Mouse (Mus musculus) heart, embryonic 13.5 days (tissue): ENCODE measurements around the gene Gpr1. TPM values are rescaled to one million over a fixed set of nuclear protein-coding genes. Genes with fewer than 3 reads are reported as not detected.

Source experiments
- ATAC-seq: fragments of 200-750 bp; cut with Nextera tagmentation; 2 replicates; pipeline ENCODE4 v1.8.0; 2017; ENCODE audit warnings: moderate TSS enrichment; ENCODE audit not compliant: insufficient number of reproducible peaks, low FRiP score, low TSS enrichment; ENCODE audit errors: extremely low read depth
- H3K27ac ChIP-seq: fragments of 300-500 bp; sonication (generic); replicated peaks from 2 replicates; pipeline ENCODE4 v1.5.1; 2015; ENCODE audit warnings: moderate library complexity, mild to moderate bottlenecking, inconsistent platforms
- H3K27me3 ChIP-seq: fragments of 300-500 bp; sonication (generic); replicated peaks from 2 replicates; pipeline ENCODE4 v1.6.1; 2015; ENCODE audit warnings: mild to moderate bottlenecking, inconsistent platforms
- H3K36me3 ChIP-seq: fragments of 300-500 bp; sonication (generic); 2 replicates; pipeline ENCODE4 v1.6.1; 2015; ENCODE audit warnings: mild to moderate bottlenecking, inconsistent platforms
- H3K4me1 ChIP-seq: fragments of 300-500 bp; sonication (generic); 2 replicates; pipeline ENCODE4 v1.6.1; 2015; ENCODE audit warnings: inconsistent platforms
- H3K4me2 ChIP-seq: fragments of 300-500 bp; sonication (generic); 2 replicates; pipeline ENCODE4 v1.6.1; 2015; ENCODE audit warnings: inconsistent platforms, mild to moderate bottlenecking, moderate library complexity
- H3K4me3 ChIP-seq: fragments of 300-500 bp; sonication (generic); 2 replicates; pipeline ENCODE4 v1.5.1; 2015; ENCODE audit warnings: moderate library complexity, mild to moderate bottlenecking, inconsistent platforms
- H3K9ac ChIP-seq: fragments of 300-500 bp; sonication (generic); 2 replicates; pipeline ENCODE4 v1.6.1; 2015; ENCODE audit warnings: inconsistent platforms, mild to moderate bottlenecking, moderate library complexity
- H3K9me3 ChIP-seq: fragments of 300-500 bp; sonication (generic); 2 replicates; pipeline ENCODE4 v1.6.1; 2016; ENCODE audit warnings: inconsistent platforms
- WGBS: fragments of 180-500 bp; shearing (Covaris S2); methylation state at CpG from one replicate; pipeline ENCODE4 v1.1.7; 2015; ENCODE audit warnings: mixed read lengths; 5-methylcytosine and 5-hydroxymethylcytosine counted together
- polyA plus RNA-seq: library from polyadenylated mRNA; unstranded; fragments of >200 nt; fragmentation: Nextera tagmentation; extraction: Ambion mirVana; gene quantifications from 2 replicates; pipeline ENCODE4 v1.2.1, GENCODE M21; 2015

Gpr1 gene
- polyA plus RNA-seq, result 0.22 and 0.27 TPM in 2 replicates

- Histone ChIP-seq H3K36me3 (no peaks in the 10 kb centered on the region), H3K9ac (peak within 1 kb of the TSS; percentile 61; the same call in 1 of the 2 replicates), H3K4me2 (peak within 1 kb of the TSS; percentile 62), H3K27ac (no peak within 1 kb of the TSS), H3K4me1 (peaks cover 10% of the 10 kb centered on the region), H3K27me3 (peaks cover 9% of the 10 kb centered on the region; the same call in 1 of the 2 replicates), H3K9me3 (no peaks in the 10 kb centered on the region), H3K4me3 (peak within 1 kb of the TSS; percentile 30)
- ATAC-seq, result no peak
- 28% methylated on average over 3 of the region's 3 CpGs for WGBS
These were observed at the start of gene Gpr1 for GRCm38 (mm10) chr1:63214271-63214558. Gpr1 (minus strand) TSS chr1:63214543.

GRCm38 (mm10) chr1:63263671-63264070 lies 49.3 kb upstream of the Gpr1 start:
- Histone ChIP-seq H3K9me3 (no peaks in the 10 kb centered on the region), H3K9ac (no peak overlapping the region), H3K4me2 (no peak overlapping the region), H3K36me3 (no peaks in the 10 kb centered on the region), H3K4me3 (no peak overlapping the region), H3K27me3 (peaks cover 94% of the 10 kb centered on the region), H3K4me1 (no peaks in the 10 kb centered on the region), H3K27ac (no peak overlapping the region)
- WGBS, result 40% methylated on average over 11 of the region's 11 CpGs
- no peak for ATAC-seq

GRCm38 (mm10) chr1:63261041-63261590 lies 46.8 kb upstream of the Gpr1 start:
- 48% methylated on average over 17 of the region's 17 CpGs for WGBS
- ATAC-seq, result no peak
- no peaks in the 10 kb centered on the region for H3K36me3 ChIP-seq
- no peaks in the 10 kb centered on the region for H3K4me1 ChIP-seq
- H3K4me2 ChIP-seq, result no peak overlapping the region
- H3K9ac ChIP-seq, result no peak overlapping the region
- no peaks in the 10 kb centered on the region for H3K9me3 ChIP-seq
- H3K27ac ChIP-seq, result no peak overlapping the region
- H3K27me3 ChIP-seq, result peaks cover 94% of the 10 kb centered on the region
- H3K4me3 ChIP-seq, result no peak overlapping the region

- Histone ChIP-seq H3K36me3 (no peaks in the 10 kb centered on the region), H3K4me3 (no peak overlapping the region), H3K9ac (no peak overlapping the region), H3K27me3 (peaks cover 94% of the 10 kb centered on the region), H3K9me3 (no peaks in the 10 kb centered on the region), H3K27ac (no peak overlapping the region), H3K4me2 (no peak overlapping the region), H3K4me1 (no peaks in the 10 kb centered on the region)
- ATAC-seq, result no peak
- 36% methylated on average over 5 of the region's 5 CpGs for WGBS
These were observed 46.3 kb upstream of the Gpr1 start for GRCm38 (mm10) chr1:63260742-63261033.

- H3K27ac ChIP-seq, result no peak overlapping the region
- H3K4me3 ChIP-seq, result no peak overlapping the region
- no peak for ATAC-seq
- H3K4me2 ChIP-seq, result no peak overlapping the region
- H3K4me1 ChIP-seq, result no peaks in the 10 kb centered on the region
- no peaks in the 10 kb centered on the region for H3K9me3 ChIP-seq
- no peak overlapping the region for H3K9ac ChIP-seq
- peaks cover 94% of the 10 kb centered on the region for H3K27me3 ChIP-seq
- WGBS, result 39% methylated on average over 17 of the region's 17 CpGs
- H3K36me3 ChIP-seq, result no peaks in the 10 kb centered on the region
These were observed 45.8 kb upstream of the Gpr1 start for GRCm38 (mm10) chr1:63259916-63260741.

- WGBS, result 46% methylated on average over 11 of the region's 11 CpGs
- Histone ChIP-seq H3K4me1 (no peaks in the 10 kb centered on the region), H3K9me3 (no peaks in the 10 kb centered on the region), H3K4me3 (no peak overlapping the region), H3K4me2 (no peak overlapping the region), H3K27ac (no peak overlapping the region), H3K9ac (no peak overlapping the region), H3K36me3 (no peaks in the 10 kb centered on the region), H3K27me3 (peaks cover 94% of the 10 kb centered on the region)
- no peak for ATAC-seq
These were observed 45.0 kb upstream of the Gpr1 start for GRCm38 (mm10) chr1:63259271-63259830.

- H3K27me3 ChIP-seq, result peaks cover 94% of the 10 kb centered on the region
- 47% methylated on average over 2 of the region's 2 CpGs for WGBS
These were observed 44.2 kb upstream of the Gpr1 start for GRCm38 (mm10) chr1:63258501-63258900.

GRCm38 (mm10) chr1:63256083-63256482 lies 41.7 kb upstream of the Gpr1 start:
- no peaks in the 10 kb centered on the region for H3K4me1 ChIP-seq
- H3K4me3 ChIP-seq, result no peak overlapping the region
- peaks cover 98% of the 10 kb centered on the region for H3K27me3 ChIP-seq
- WGBS, result 20% methylated on average over 5 of the region's 5 CpGs
- H3K36me3 ChIP-seq, result no peaks in the 10 kb centered on the region
- no peak overlapping the region for H3K9ac ChIP-seq
- no peak overlapping the region for H3K27ac ChIP-seq
- ATAC-seq, result no peak
- H3K4me2 ChIP-seq, result no peak overlapping the region
- no peaks in the 10 kb centered on the region for H3K9me3 ChIP-seq

More at GRCm38 (mm10) chr1:63258501-63258900, 44.2 kb upstream of the Gpr1 start:
- ATAC-seq, result no peak
- Histone ChIP-seq H3K9ac (no peak overlapping the region), H3K36me3 (no peaks in the 10 kb centered on the region), H3K9me3 (no peaks in the 10 kb centered on the region), H3K4me1 (no peaks in the 10 kb centered on the region), H3K4me2 (no peak overlapping the region), H3K27ac (no peak overlapping the region), H3K4me3 (no peak overlapping the region)

GRCm38 (mm10) chr1:63255101-63255500 lies 40.8 kb upstream of the Gpr1 start:
- no peak for ATAC-seq
- Histone ChIP-seq H3K4me3 (no peak overlapping the region), H3K27ac (no peak overlapping the region), H3K36me3 (no peaks in the 10 kb centered on the region), H3K4me1 (no peaks in the 10 kb centered on the region), H3K9ac (no peak overlapping the region), H3K9me3 (no peaks in the 10 kb centered on the region), H3K27me3 (peaks cover 98% of the 10 kb centered on the region), H3K4me2 (no peak overlapping the region)
- 19% methylated on average over 4 of the region's 4 CpGs for WGBS

- no peak overlapping the region for H3K9ac ChIP-seq
- H3K36me3 ChIP-seq, result no peaks in the 10 kb centered on the region
- 33% methylated on average over 5 of the region's 5 CpGs for WGBS
- ATAC-seq, result no peak
- H3K27me3 ChIP-seq, result peaks cover 98% of the 10 kb centered on the region
- peaks cover 2% of the 10 kb centered on the region for H3K4me1 ChIP-seq
- no peak overlapping the region for H3K4me2 ChIP-seq
- peaks cover 3% of the 10 kb centered on the region; the same call in 1 of the 2 replicates for H3K9me3 ChIP-seq
- H3K4me3 ChIP-seq, result no peak overlapping the region
- no peak overlapping the region for H3K27ac ChIP-seq
These were observed 38.9 kb upstream of the Gpr1 start for GRCm38 (mm10) chr1:63253291-63253690.

GRCm38 (mm10) chr1:63252351-63253209 lies 38.2 kb upstream of the Gpr1 start:
- Histone ChIP-seq H3K4me2 (no peak overlapping the region), H3K9ac (no peak overlapping the region), H3K27me3 (peaks cover 99% of the 10 kb centered on the region), H3K4me3 (no peak overlapping the region), H3K9me3 (peaks cover 3% of the 10 kb centered on the region; the same call in 1 of the 2 replicates), H3K36me3 (no peaks in the 10 kb centered on the region), H3K27ac (no peak overlapping the region), H3K4me1 (peaks cover 9% of the 10 kb centered on the region)
- 38% methylated on average over 24 of the region's 24 CpGs for WGBS
- no peak for ATAC-seq
